Mouse (Mus musculus) stomach, embryonic 14.5 days (tissue): Measurements from ENCODE around the gene Rhebl1. TPM values are rescaled to one million over a fixed set of nuclear protein-coding genes. Genes with fewer than 3 reads are reported as not detected.
"Not testable (repeated sequence)": the region's sequence is repeated elsewhere in the genome, so short reads cannot be mapped to it uniquely, and the experiment has no call there.

Source experiments
- ATAC-seq: fragments of 200-750 bp; cut with Nextera tagmentation; 2 replicates; pipeline ENCODE4 v1.8.0; 2017; ENCODE audit warnings: low read depth, moderate TSS enrichment; ENCODE audit not compliant: insufficient number of reproducible peaks, insufficient read depth, low FRiP score
- H3K27ac ChIP-seq: fragments of 300-500 bp; sonication (generic); 2 replicates; pipeline ENCODE4 v1.5.1; 2014; ENCODE audit warnings: mild to moderate bottlenecking, low read length, moderate library complexity, mixed read lengths
- H3K27me3 ChIP-seq: fragments of 300-500 bp; sonication (generic); 2 replicates; pipeline ENCODE4 v1.6.1; 2014; ENCODE audit warnings: low read length, control low read depth, mixed read lengths; ENCODE audit not compliant: control insufficient read depth, insufficient read depth
- H3K36me3 ChIP-seq: fragments of 300-500 bp; sonication (generic); 2 replicates; pipeline ENCODE4 v1.6.1; 2014; ENCODE audit warnings: mild to moderate bottlenecking, control low read depth, low read length, moderate library complexity, mixed read lengths; ENCODE audit not compliant: control insufficient read depth, insufficient read depth
- H3K4me1 ChIP-seq: fragments of 300-500 bp; sonication (generic); 2 replicates; pipeline ENCODE4 v1.6.1; 2014; ENCODE audit warnings: low read length, control low read depth, mixed read lengths; ENCODE audit not compliant: control insufficient read depth, insufficient read depth
- H3K4me2 ChIP-seq: fragments of 300-500 bp; sonication (generic); replicated peaks from 2 replicates; pipeline ENCODE4 v1.6.1; 2014; ENCODE audit warnings: low read depth, low read length, control low read depth
- H3K4me3 ChIP-seq: fragments of 300-500 bp; sonication (generic); 2 replicates; pipeline ENCODE4 v1.5.1; 2014; ENCODE audit warnings: low read depth, low read length, control low read depth
- H3K9ac ChIP-seq: fragments of 300-500 bp; sonication (generic); replicated peaks from 2 replicates; pipeline ENCODE4 v1.6.1; 2014; ENCODE audit warnings: low read depth, mild to moderate bottlenecking, control low read depth, low read length, moderate library complexity, mixed read lengths
- H3K9me3 ChIP-seq: fragments of 300-500 bp; sonication (generic); 2 replicates; pipeline ENCODE4 v1.6.1; 2016; ENCODE audit warnings: low read depth, low read length, control low read depth; ENCODE audit not compliant: control insufficient read depth
- WGBS: fragments of 180-500 bp; shearing (Covaris S2); extraction: QIAGEN DNeasy Blood & Tissue Kit; methylation state at CpG from one replicate; pipeline ENCODE4 v1.1.7; 2014; 5-methylcytosine and 5-hydroxymethylcytosine counted together
- polyA plus RNA-seq: library from polyadenylated mRNA; unstranded; fragments of >200 nt; fragmentation: Nextera tagmentation; extraction: Ambion mirVana; gene quantifications from 2 replicates; pipeline ENCODE4 v1.2.1, GENCODE M21; 2014

Rhebl1 gene
- polyA plus RNA-seq = 8.1 and 9.9 TPM in 2 replicates

DNA sequence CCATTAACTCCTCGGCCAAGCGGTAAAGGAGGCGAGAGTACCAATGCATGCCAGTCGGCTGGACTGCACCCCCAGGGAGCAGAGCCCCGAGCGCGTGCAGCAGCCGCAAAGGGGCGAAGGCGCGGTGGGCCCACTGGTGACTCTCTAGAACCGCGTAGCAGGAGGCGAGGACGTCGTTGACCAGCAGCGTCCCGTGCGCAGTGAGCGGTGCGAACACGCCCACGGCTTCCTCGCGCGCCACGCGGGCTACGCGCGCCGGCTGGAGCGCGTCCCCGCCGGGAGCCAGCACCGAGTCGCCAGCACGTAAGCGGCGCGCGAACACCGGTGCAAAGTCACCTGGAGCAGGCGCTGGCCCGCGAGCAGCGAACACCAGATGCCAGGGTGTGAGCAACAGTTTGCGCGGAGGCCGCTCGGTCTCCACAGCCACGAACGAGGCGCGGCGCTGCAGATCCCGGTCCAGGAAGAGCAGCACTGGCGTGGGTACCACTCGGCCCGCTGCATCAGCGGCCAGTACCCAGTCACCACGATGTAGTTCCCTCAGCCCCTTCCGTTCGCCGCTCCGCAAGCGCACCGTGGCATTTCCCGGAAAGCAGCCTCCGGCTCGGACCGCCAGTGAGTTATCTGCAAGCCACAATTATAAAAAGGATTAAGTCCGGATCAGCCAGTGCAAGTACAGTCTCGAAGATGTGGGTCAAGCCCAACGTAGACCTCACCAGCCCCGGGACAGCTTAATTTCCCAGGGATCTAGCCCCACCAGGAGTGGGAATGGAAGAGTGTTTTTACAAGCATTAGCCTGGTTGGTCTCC is at the start of gene Rhebl1:
TSS of gene Rhebl1 (minus strand) at position 601 of the 806 bp plus-strand sequence.
- peaks cover 27% of the 10 kb centered on the region for H3K4me1 ChIP-seq
- WGBS = 1% methylated on average over 77 of the region's 77 CpGs
- 0 out of 2 replicates have a peak, but pooled peaks have one; percentile 30 for ATAC-seq
- H3K27me3 ChIP-seq = peaks cover 45% of the 10 kb centered on the region
- peak within 1 kb of the TSS; percentile 98 for H3K4me2 ChIP-seq
- peak within 1 kb of the TSS; percentile 54 for H3K4me3 ChIP-seq
- H3K9me3 ChIP-seq = no peaks in the 10 kb centered on the region
- no peak within 1 kb of the TSS for H3K27ac ChIP-seq
- H3K9ac ChIP-seq = peak within 1 kb of the TSS; percentile 45; the same call in 1 of the 2 replicates
- H3K36me3 ChIP-seq = no peaks in the 10 kb centered on the region

DNA sequence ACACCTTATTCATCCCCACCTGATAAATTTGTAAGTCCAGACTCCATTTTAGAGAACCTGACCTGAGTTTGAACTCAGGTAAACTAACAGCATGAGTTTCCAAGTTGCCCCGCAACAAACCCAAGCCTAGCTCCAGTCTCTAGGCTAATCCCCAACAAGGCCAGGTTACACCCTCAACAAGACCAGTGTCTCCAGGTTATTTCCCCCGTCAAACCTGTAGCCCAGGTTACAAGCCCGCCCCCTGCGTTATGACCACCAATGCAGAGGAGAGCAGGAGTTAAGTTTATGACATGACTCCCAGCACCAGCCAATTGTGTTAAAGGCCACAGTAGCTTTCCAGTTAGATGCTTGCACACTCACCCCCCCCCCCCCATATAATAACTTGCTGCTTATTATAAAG is 48.8 kb upstream of the Rhebl1 start:
- H3K36me3 ChIP-seq = no peaks in the 10 kb centered on the region
- H3K4me1 ChIP-seq = no peaks in the 10 kb centered on the region
- no peak overlapping the region for H3K4me2 ChIP-seq
- H3K27me3 ChIP-seq = no peaks in the 10 kb centered on the region
- WGBS = 60% methylated on average over 4 of the region's 4 CpGs
- no peak overlapping the region for H3K9ac ChIP-seq
- H3K9me3 ChIP-seq = no peaks in the 10 kb centered on the region; the same call in 1 of the 2 replicates
- H3K27ac ChIP-seq = no peak overlapping the region; the same call in 1 of the 2 replicates
- H3K4me3 ChIP-seq = no peak overlapping the region
- ATAC-seq = no peak; the same call in 1 of the 2 replicates

DNA sequence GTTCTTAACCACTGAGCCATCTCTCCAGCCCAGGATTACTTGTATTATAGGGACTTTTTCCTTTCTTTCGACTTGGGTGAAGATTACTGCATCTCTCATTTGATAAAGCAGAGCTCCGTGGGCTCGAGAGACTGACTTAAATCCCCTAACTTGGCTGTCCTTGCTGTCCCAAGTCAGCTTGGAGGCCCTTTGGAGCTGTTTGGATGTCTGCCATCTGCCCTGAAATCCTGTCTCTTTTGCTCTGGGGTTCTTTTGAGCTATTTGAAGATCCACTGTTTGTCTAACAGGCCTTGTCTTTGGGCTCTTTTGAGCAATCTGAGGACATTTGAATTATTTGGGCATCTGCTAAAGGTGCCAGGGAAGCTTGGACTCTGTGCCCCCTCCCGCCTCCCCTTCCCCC is 47.7 kb upstream of the Rhebl1 start:
- no peak for ATAC-seq
- Histone ChIP-seq H3K27ac (no peak overlapping the region), H3K4me3 (no peak overlapping the region), H3K36me3 (no peaks in the 10 kb centered on the region), H3K9me3 (no peaks in the 10 kb centered on the region; the same call in 1 of the 2 replicates), H3K4me2 (no peak overlapping the region), H3K9ac (no peak overlapping the region), H3K4me1 (no peaks in the 10 kb centered on the region), H3K27me3 (no peaks in the 10 kb centered on the region)
- WGBS = 78% methylated on average over 4 of the region's 4 CpGs

DNA sequence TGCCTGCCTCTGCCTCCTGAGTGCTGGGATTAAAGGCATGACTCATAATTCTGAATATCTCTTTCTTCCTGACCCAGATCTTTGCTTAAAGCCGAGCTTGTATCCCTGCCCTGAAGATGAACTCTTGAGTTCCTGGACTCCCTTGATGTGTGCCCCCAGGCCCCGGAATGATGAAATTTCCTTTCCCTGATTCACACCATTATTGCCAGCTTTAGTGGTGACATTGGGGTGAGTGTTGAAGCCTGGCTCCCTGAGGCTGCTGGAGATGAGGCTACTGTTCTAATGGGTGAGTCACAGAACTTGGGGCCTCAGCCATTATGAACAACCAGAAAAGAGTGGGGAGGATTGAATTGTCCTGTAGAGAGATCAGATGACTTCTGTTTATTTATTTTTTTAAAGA is 47.2 kb upstream of the Rhebl1 start:
- Histone ChIP-seq H3K36me3 (no peaks in the 10 kb centered on the region), H3K9me3 (no peaks in the 10 kb centered on the region; the same call in 1 of the 2 replicates), H3K27me3 (no peaks in the 10 kb centered on the region), H3K4me1 (no peaks in the 10 kb centered on the region), H3K9ac (no peak overlapping the region), H3K4me2 (no peak overlapping the region), H3K4me3 (no peak overlapping the region), H3K27ac (no peak overlapping the region)
- WGBS = 78% methylated on average over 2 of the region's 2 CpGs
- no peak for ATAC-seq

GRCm38 (mm10) chr15:98940816-98941215 is 46.5 kb upstream of the Rhebl1 start:
- H3K36me3 ChIP-seq = no peaks in the 10 kb centered on the region
- 76% methylated on average over 10 of the region's 10 CpGs for WGBS
- no peaks in the 10 kb centered on the region; the same call in 1 of the 2 replicates for H3K9me3 ChIP-seq
- no peak for ATAC-seq
- no peak overlapping the region for H3K9ac ChIP-seq
- no peak overlapping the region for H3K4me2 ChIP-seq
- H3K4me3 ChIP-seq = no peak overlapping the region
- H3K27ac ChIP-seq = no peak overlapping the region
- H3K27me3 ChIP-seq = no peaks in the 10 kb centered on the region
- peaks cover 5% of the 10 kb centered on the region; the same call in 1 of the 2 replicates for H3K4me1 ChIP-seq

- WGBS = under 1% methylated on average over 55 of the region's 58 CpGs
These were observed 40.0 kb upstream of the Rhebl1 start, which contains the start of gene Tuba1b for GRCm38 (mm10) chr15:98934217-98934839. Gene Tuba1b, minus strand, starts transcription at chr15:98934565.

DNA sequence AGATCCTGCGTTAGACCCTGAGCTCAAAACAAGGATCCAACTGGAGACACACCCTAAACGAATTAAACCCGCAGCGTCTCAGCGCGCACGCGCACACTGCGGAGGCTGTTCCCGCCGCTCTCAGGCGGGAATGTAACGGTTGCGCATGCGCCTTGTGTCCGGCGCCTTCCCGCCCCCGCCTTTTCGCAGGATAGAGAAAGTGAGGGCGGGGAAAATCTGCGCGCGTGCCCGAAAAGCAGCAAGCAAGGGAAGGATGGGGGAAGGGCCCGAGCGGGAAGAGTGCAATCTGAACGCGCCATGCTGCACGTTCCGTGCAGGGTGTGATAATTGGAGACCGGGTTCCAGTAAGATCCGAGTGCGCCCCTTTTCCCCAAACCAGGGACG is 39.5 kb upstream of the Rhebl1 start:
- Histone ChIP-seq H3K9ac (peak overlapping the region; percentile 89), H3K27me3 (no peaks in the 10 kb centered on the region), H3K36me3 (peaks cover 9% of the 10 kb centered on the region), H3K4me3 (peak overlapping the region; percentile 73), H3K9me3 (no peaks in the 10 kb centered on the region), H3K4me2 (peak overlapping the region; percentile 99), H3K4me1 (peaks cover 14% of the 10 kb centered on the region), H3K27ac (peak overlapping the region; percentile 97)
- peak; percentile 85 for ATAC-seq
- WGBS = under 1% methylated on average over 35 of the region's 35 CpGs

More at GRCm38 (mm10) chr15:98934217-98934839, 40.0 kb upstream of the Rhebl1 start, which contains the start of gene Tuba1b:
- no peaks in the 10 kb centered on the region for H3K9me3 ChIP-seq
- ATAC-seq = peak; percentile 96
- H3K9ac ChIP-seq = peak within 1 kb of the TSS; percentile 89
- no peaks in the 10 kb centered on the region for H3K27me3 ChIP-seq
- H3K27ac ChIP-seq = peak within 1 kb of the TSS; percentile 97
- H3K4me1 ChIP-seq = peaks cover 13% of the 10 kb centered on the region
- peaks cover 9% of the 10 kb centered on the region for H3K36me3 ChIP-seq
- peak within 1 kb of the TSS; percentile 73 for H3K4me3 ChIP-seq
- H3K4me2 ChIP-seq = peak within 1 kb of the TSS; percentile 99

DNA sequence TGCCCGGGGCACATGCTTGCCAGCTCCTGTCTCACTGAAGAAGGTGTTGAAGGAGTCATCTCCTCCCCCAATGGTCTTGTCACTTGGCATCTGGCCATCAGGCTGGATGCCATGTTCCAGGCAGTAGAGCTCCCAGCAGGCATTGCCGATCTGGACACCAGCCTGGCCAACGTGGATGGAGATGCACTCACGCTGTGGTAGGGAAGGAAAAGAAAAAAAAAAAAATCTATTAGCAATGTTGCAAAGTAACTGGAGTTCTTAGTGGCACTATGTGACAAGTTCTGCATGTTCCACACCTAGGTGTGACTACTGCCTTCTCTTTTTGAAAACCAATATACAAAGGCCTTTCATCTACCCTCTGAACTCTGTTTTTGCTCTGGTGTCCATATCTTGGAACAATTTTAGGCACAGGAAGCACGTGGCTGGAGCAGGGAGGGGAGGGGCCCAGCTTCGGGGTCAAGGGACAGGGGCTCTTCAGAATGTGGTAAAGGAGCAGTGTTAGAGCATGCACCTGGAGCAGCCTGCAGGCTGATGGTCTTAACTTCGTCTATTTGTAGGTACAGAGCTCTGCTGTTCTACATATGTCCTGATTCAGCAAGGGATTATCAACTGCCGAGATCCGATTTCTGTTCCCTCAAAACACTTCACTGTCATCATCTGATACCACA is 38.8 kb upstream of the Rhebl1 start:
- Histone ChIP-seq H3K4me1 (peaks cover 19% of the 10 kb centered on the region), H3K4me3 (peak overlapping the region; percentile 73), H3K4me2 (peak overlapping the region; percentile 99), H3K9ac (peak overlapping the region; percentile 89), H3K27ac (peak overlapping the region; percentile 97)
- not testable (repeated sequence) for H3K27me3 ChIP-seq, H3K9me3 ChIP-seq, ATAC-seq, H3K36me3 ChIP-seq
- 12% methylated on average over 8 of the region's 9 CpGs for WGBS
